Mouse (Mus musculus): ENCODE data around the gene Spink2.

DNA sequence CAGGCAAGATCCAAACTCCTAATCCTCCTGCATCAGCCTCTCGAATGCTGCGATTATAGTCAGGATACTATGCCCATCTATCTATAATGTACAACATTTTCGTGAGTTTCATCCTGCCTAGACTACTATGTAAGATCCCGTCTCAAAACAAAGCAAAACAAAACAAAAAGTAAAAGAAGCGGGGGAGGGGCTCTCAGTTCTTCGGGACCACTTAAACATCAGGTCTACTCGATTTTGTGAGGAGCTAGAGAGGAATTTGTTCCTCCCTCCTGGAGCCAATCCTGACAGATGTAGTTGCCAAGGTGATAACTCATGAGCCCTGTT lies 34.2 kb upstream of the Spink2 start:
- TF ChIP-seq EP300 (IDR thresholded peaks at IDR 0.05; ENCODE audit: low read depth) (no peak), CTCF (IDR thresholded peaks at IDR 0.05; ENCODE audit: low read depth) (no peak)

Measured in heart, postnatal 0 days (tissue).